Mouse (Mus musculus) left cerebral cortex, postnatal 4 days (tissue): ENCODE measurements around the gene Rcor1. TPM values are rescaled to one million over a fixed set of nuclear protein-coding genes. Genes with fewer than 3 reads are reported as not detected.
A peak's percentile ranks its signal among the peaks of the same experiment; 100 is the strongest.

Source experiments
- DNase-seq: peaks from one replicate; pipeline ENCODE4 v3.0.0-alpha.2; 2022
- intact Hi-C: fragments of 180-260 bp; cut with DNase I; formaldehyde crosslinking; loops from one replicate; pipeline ENCODE4 v1.15.1; 2025
- total RNA-seq, 2 experiments: library from RNA; stranded (reverse); gene quantifications; 2 replicates each; pipeline ENCODE4 v1.2.3; 2021

The Rcor1 gene
- total RNA-seq, 2 experiments from 2014 or later = 21.9 to 24.7 TPM

GRCm38 (mm10) chr12:111019086-111019485 lies 20.1 kb upstream of the Rcor1 start:
- DNase-seq = no peak
- intact Hi-C loops = no loop called here

GRCm38 (mm10) chr12:111021138-111021537 lies 18.0 kb upstream of the Rcor1 start:
- intact Hi-C loops = no loop called here
- DNase-seq = no peak

- DNase-seq = no peak
- intact Hi-C loops = no loop called here
Observed at GRCm38 (mm10) chr12:111021577-111021976, 17.6 kb upstream of the Rcor1 start.

- DNase-seq = no peak
- intact Hi-C loops = no loop called here
Observed at GRCm38 (mm10) chr12:111028176-111029167, 10.7 kb upstream of the Rcor1 start.

GRCm38 (mm10) chr12:111029291-111029890 lies 9.8 kb upstream of the Rcor1 start:
- intact Hi-C loops = no loop called here
- no peak for DNase-seq

- intact Hi-C loops = no loop called here
Observed at GRCm38 (mm10) chr12:111032839-111033238, 6.3 kb upstream of the Rcor1 start.

GRCm38 (mm10) chr12:111035182-111035824 lies 3.8 kb upstream of the Rcor1 start:
- intact Hi-C loops = no loop called here
- no peak for DNase-seq

More at GRCm38 (mm10) chr12:111032839-111033238, 6.3 kb upstream of the Rcor1 start:
- DNase-seq = no peak

- no peak for DNase-seq
- intact Hi-C loops = no loop called here
Observed at GRCm38 (mm10) chr12:111036198-111036775, 2.9 kb upstream of the Rcor1 start.

- intact Hi-C loops = no loop called here
- DNase-seq = peak; percentile 5
Observed at GRCm38 (mm10) chr12:111037241-111038180, 1.6 kb upstream of the Rcor1 start.

GRCm38 (mm10) chr12:111038231-111038975 lies 748 bp upstream of the Rcor1 start:
- peak; percentile 88 for DNase-seq
- intact Hi-C loops = no loop called here

GRCm38 (mm10) chr12:111039771-111040530 lies 800 bp downstream of the Rcor1 start:
- intact Hi-C loops = no loop called here

GRCm38 (mm10) chr12:111040531-111040860 lies 1.3 kb downstream of the Rcor1 start:
- intact Hi-C loops = no loop called here
- DNase-seq = no peak

More at GRCm38 (mm10) chr12:111039771-111040530, 800 bp downstream of the Rcor1 start:
- DNase-seq = peak; percentile 41

GRCm38 (mm10) chr12:111041196-111041595 lies 2.0 kb downstream of the Rcor1 start:
- peak; percentile 10 for DNase-seq

GRCm38 (mm10) chr12:111042365-111042764 lies 3.2 kb downstream of the Rcor1 start:
- intact Hi-C loops = no loop called here

More at GRCm38 (mm10) chr12:111041196-111041595, 2.0 kb downstream of the Rcor1 start:
- intact Hi-C loops = no loop called here

GRCm38 (mm10) chr12:111044880-111045279 lies 5.7 kb downstream of the Rcor1 start:
- intact Hi-C loops = no loop called here

More at GRCm38 (mm10) chr12:111042365-111042764, 3.2 kb downstream of the Rcor1 start:
- DNase-seq = no peak

GRCm38 (mm10) chr12:111046866-111047265 lies 7.7 kb downstream of the Rcor1 start:
- intact Hi-C loops = no loop called here
- no peak for DNase-seq

More at GRCm38 (mm10) chr12:111044880-111045279, 5.7 kb downstream of the Rcor1 start:
- DNase-seq = no peak

GRCm38 (mm10) chr12:111048201-111048600 lies 9.1 kb downstream of the Rcor1 start:
- DNase-seq = no peak
- intact Hi-C loops = no loop called here

- intact Hi-C loops = no loop called here
- no peak for DNase-seq
Observed at GRCm38 (mm10) chr12:111050256-111050655, 11.1 kb downstream of the Rcor1 start.
